Comparison of ENCODE assay signal across 8 mouse cellular contexts in genomic region chrX:169991128-169991873, GRCm38 (mm10). TPM values are rescaled to one million over a fixed set of nuclear protein-coding genes. Genes with fewer than 3 reads are reported as not detected.
DNase-seq lines count a peak whose midpoint lies in the region; ATAC-seq lines count a peak whose summit lies in the region.
"Not testable (repeated sequence)": the region's sequence is repeated elsewhere in the genome, so short reads cannot be mapped to it uniquely, and the experiment has no call there.

No protein-coding gene starts in this region.

- not testable (repeated sequence) for H3K4me3 ChIP-seq in intestine, embryonic 15.5 days (replicated peaks)
- peak overlapping the region; percentile 19 for H3K4me3 ChIP-seq in megakaryocyte, embryonic 14.5 days (replicated peaks)

- 12% methylated on average over 11 of the region's 28 CpGs for WGBS in intestine, embryonic 15.5 days

- peaks cover 27% of the 10 kb centered on the region for H3K36me3 ChIP-seq in intestine, embryonic 15.5 days
- H3K36me3 ChIP-seq in megakaryocyte, embryonic 14.5 days (replicated peaks; ENCODE audit: low read length) = peaks cover 19% of the 10 kb centered on the region

- DNase-seq in adipocyte (ENCODE audit: low spot score) = peak; percentile 98
- peak; percentile 9 for DNase-seq in embryo, embryonic 10 days (ENCODE audit: low spot score)
- DNase-seq in gastrocnemius, postnatal 4 days (ENCODE audit: low spot score in 2 of 2) = peak; percentile 97 to 100
- DNase-seq in left cerebral cortex, postnatal 10 days (ENCODE audit: extremely low spot score in 1 of 2, low spot score in 2 of 2) = peak; percentile 96 to 99
- peak; percentile 97 to 99 for DNase-seq in right cerebral cortex, postnatal 10 days (ENCODE audit: low spot score in 2 of 2)
- DNase-seq in urinary bladder, adult 2 months (ENCODE audit: low spot score) = peak; percentile 98

- peak; percentile 40; the same call in 1 of the 2 replicates for ATAC-seq in intestine, embryonic 15.5 days

- peaks cover 19% of the 10 kb centered on the region for H3K9me3 ChIP-seq in intestine, embryonic 15.5 days
- H3K9me3 ChIP-seq in megakaryocyte, embryonic 14.5 days = peaks cover 84% of the 10 kb centered on the region

- not testable (repeated sequence) for H3K9ac ChIP-seq in intestine, embryonic 15.5 days

- intact Hi-C loops in left cerebral cortex, postnatal 10 days (cut with DNase I) = loop anchor here (1.0 kb wide), 1 partner anchor 8 kb away; no protein-coding TSS in a partner anchor

- not testable (repeated sequence) for H3K27me3 ChIP-seq in intestine, embryonic 15.5 days (replicated peaks)
- peaks cover 12% of the 10 kb centered on the region for H3K27me3 ChIP-seq in megakaryocyte, embryonic 14.5 days (replicated peaks)

- H3K4me1 ChIP-seq in intestine, embryonic 15.5 days (replicated peaks) = not testable (repeated sequence)
- peaks cover 28% of the 10 kb centered on the region for H3K4me1 ChIP-seq in megakaryocyte, embryonic 14.5 days

- H3K4me2 ChIP-seq in intestine, embryonic 15.5 days (replicated peaks) = not testable (repeated sequence)

- not testable (repeated sequence) for H3K27ac ChIP-seq in intestine, embryonic 15.5 days

RNA-seq across cellular contexts. Expression of gene Gm21887, which starts 18.2 kb away (rescaled TPM):
- 100 to 1,000 TPM in 1 of 2 experiments, 10 to 100 TPM in 1; 93.0 to 116 TPM for total RNA-seq in gastrocnemius, postnatal 4 days (2021)
- 123 and 168 TPM in 2 replicates for polyA plus RNA-seq in intestine, embryonic 15.5 days (2015; fragmentation: Nextera tagmentation; extraction: Ambion mirVana)
- 100 to 1,000 TPM; 164 to 223 TPM for total RNA-seq in left cerebral cortex, postnatal 10 days (2021)
- polyA plus RNA-seq in megakaryocyte, embryonic 14.5 days (2012; ENCODE audit: insufficient read depth, low replicate concordance) = 1,328 and 1,796 TPM in 2 replicates
- polyA plus RNA-seq in urinary bladder, adult 2 months (2012; rRNA removed) = 220 and 239 TPM in 2 replicates

Comparison
In these comparisons a context has a peak if more than half of its experiments do, and no peak if none do; other contexts are left out.
1. DNase-seq: peak in every context shown above with its lines; median percentile 98 in gastrocnemius, postnatal 4 days; 98 in adipocyte; 98 in right cerebral cortex, postnatal 10 days; 98 in urinary bladder, adult 2 months; 98 in left cerebral cortex, postnatal 10 days; 9 in embryo, embryonic 10 days.